Mouse (Mus musculus): Measurements from ENCODE around the gene Irf2bp1. TPM values are rescaled to one million over a fixed set of nuclear protein-coding genes. Genes with fewer than 3 reads are reported as not detected.

Gene Irf2bp1
- total RNA-seq, 2 experiments from 2014 or later: 18.2 to 20.5 TPM

GRCm38 (mm10) chr7:18987100-18987499 is 16.7 kb upstream of the Irf2bp1 start, which contains the start of gene Nanos2:
Gene Nanos2 (plus strand): TSS chr7:18987400.
- intact Hi-C loops (cut with DNase I): no loop called here
- no peak for TF ChIP-seq CTCF (IDR thresholded peaks at IDR 0.05)
- no peak for DNase-seq
- Histone ChIP-seq H3K4me3 (no peak within 1 kb of the TSS), H3K27ac (no peak within 1 kb of the TSS)

GRCm38 (mm10) chr7:18987747-18988146 is 16.1 kb upstream of the Irf2bp1 start:
- intact Hi-C loops (cut with DNase I): no loop called here
- TF ChIP-seq CTCF (IDR thresholded peaks at IDR 0.05): no peak
- no peak overlapping the region for H3K27ac ChIP-seq
- no peak for DNase-seq
- no peak overlapping the region for H3K4me3 ChIP-seq

DNA sequence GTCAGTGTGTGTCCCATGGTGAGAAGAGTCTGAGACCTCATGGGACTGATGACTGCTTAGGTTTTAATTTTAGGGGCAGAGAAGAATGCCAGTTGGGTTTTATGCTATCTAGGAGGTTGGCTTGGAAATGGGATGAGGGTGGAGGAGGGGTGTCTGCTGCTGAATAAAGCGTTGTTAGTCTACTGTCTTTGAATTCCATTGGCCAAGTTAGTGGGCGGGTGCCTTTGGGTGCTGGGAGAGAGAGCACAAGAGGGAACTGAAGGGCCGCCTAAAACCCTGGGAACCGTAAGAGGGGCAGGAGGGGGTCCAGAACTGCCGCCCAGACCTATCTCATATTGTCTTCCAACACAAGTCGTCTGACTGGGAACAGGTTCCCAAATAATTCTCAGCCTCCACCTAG is 15.1 kb upstream of the Irf2bp1 start:
- DNase-seq: no peak
- Histone ChIP-seq H3K4me3 (no peak overlapping the region), H3K27ac (no peak overlapping the region)
- intact Hi-C loops (cut with DNase I): no loop called here
- no peak for TF ChIP-seq CTCF (IDR thresholded peaks at IDR 0.05)

DNA sequence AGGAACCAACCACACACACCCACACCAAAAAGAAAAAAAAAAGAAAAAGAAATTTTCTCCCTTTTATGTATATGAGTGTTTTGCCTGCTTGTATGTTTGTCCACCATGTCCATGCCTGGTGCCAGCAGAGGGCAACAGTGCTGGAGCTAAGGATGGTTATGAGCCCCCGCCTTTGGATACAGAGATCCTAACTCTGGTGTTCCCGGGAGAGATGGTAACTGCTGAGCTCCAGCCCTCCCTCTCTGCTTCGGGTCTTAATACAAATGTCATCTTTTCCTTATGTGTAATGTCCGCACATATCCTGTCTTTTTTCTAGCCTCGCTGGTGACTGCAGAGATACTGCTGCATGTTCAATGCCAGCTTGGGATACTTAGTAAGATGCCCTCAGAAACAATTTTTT is 13.8 kb upstream of the Irf2bp1 start:
- peak overlapping the region; percentile 81; the same call in 1 of the 2 replicates for H3K27ac ChIP-seq
- DNase-seq: no peak
- intact Hi-C loops (cut with DNase I): loop anchor here (5.0 kb wide), 1 partner anchor 98 kb away; no protein-coding TSS in a partner anchor
- H3K4me3 ChIP-seq: peak overlapping the region; percentile 86
- TF ChIP-seq CTCF (IDR thresholded peaks at IDR 0.05): no peak

- Histone ChIP-seq H3K27ac (peak within 1 kb of the TSS; percentile 82), H3K4me3 (peak within 1 kb of the TSS; percentile 86)
- intact Hi-C loops (cut with DNase I): loop anchor here (5.0 kb wide), 1 partner anchor 98 kb away; no protein-coding TSS in a partner anchor
- no peak for TF ChIP-seq CTCF (IDR thresholded peaks at IDR 0.05)
- DNase-seq: peak; percentile 100
Observed at GRCm38 (mm10) chr7:18990601-18991295, 13.1 kb upstream of the Irf2bp1 start, which contains the start of gene Mypop. Gene Mypop (plus strand): TSS chr7:18991245.

DNA sequence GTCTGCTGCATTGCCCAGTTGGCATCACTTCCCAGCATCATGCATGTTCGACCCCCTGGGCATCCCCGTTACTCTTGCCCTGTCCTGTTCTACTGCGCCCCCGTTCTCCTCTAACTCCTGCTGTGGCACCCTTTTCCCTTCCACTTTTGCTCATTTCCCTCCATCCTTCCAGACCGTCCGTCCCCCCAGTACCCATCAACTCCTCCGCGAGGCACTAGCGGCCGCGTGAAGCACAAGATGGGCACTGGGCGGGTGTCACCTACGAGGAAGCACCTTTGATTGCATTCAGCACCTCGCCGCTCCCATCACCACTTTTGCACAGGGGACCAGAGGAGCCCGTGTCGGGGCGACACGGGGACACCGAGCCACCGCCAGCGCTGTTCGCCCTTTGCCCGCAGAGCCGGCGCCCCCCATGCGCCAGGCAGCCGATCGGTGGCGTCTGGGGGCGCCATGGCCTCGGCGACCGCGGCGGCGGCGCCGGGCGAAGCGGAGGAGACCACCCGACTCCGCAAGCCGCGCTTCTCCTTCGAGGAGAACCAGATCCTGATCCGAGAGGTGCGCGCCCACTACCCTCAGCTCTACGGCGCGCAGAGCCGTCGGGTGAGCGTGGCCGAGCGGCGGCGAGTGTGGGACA is 12.1 kb upstream of the Irf2bp1 start:
- TF ChIP-seq CTCF (IDR thresholded peaks at IDR 0.05): no peak
- Histone ChIP-seq H3K4me3 (peak overlapping the region; percentile 86), H3K27ac (peak overlapping the region; percentile 82)
- no peak for DNase-seq
- intact Hi-C loops (cut with DNase I): loop anchor here (5.0 kb wide), 1 partner anchor 99 kb away; no protein-coding TSS in a partner anchor

DNA sequence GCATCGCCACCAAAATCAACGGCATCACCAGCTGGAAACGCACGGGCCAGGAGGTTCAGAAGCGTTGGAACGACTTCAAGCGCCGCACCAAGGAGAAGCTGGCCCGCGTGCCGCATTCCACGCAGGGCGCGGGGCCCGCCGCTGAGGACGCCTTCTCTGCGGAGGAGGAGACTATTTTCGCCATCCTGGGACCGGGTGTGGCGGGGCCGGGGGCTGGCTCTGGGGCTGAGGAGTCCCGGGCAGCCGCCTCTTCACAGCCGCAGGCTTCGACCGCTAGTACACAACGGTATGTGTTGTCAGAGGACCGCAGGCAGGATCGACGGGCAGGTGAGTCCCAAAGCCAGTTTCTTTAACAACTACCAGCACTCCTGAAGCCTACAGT is 11.6 kb upstream of the Irf2bp1 start:
- TF ChIP-seq CTCF (IDR thresholded peaks at IDR 0.05): no peak
- intact Hi-C loops (cut with DNase I): loop anchor here (5.0 kb wide), 1 partner anchor 100 kb away; no protein-coding TSS in a partner anchor
- Histone ChIP-seq H3K27ac (peak overlapping the region; percentile 82), H3K4me3 (peak overlapping the region; percentile 86)
- peak; percentile 59 for DNase-seq

- 0 out of 2 replicates have a peak overlapping the region, but pooled peaks have one; percentile 82 for H3K27ac ChIP-seq
- TF ChIP-seq CTCF (IDR thresholded peaks at IDR 0.05): no peak
- no peak for DNase-seq
- peak overlapping the region; percentile 86; the same call in 1 of the 2 replicates for H3K4me3 ChIP-seq
- intact Hi-C loops (cut with DNase I): loop anchor here (5.0 kb wide), 1 partner anchor 101 kb away; no protein-coding TSS in a partner anchor
Observed at GRCm38 (mm10) chr7:18993036-18993435, 10.8 kb upstream of the Irf2bp1 start.

- intact Hi-C loops (cut with DNase I): no loop called here
- peak; percentile 15; the same call in 1 of the 2 replicates for TF ChIP-seq CTCF (IDR thresholded peaks at IDR 0.05)
- DNase-seq: no peak
- Histone ChIP-seq H3K27ac (no peak overlapping the region), H3K4me3 (no peak overlapping the region)
Observed at GRCm38 (mm10) chr7:18998835-18999234, 5.0 kb upstream of the Irf2bp1 start.

DNA sequence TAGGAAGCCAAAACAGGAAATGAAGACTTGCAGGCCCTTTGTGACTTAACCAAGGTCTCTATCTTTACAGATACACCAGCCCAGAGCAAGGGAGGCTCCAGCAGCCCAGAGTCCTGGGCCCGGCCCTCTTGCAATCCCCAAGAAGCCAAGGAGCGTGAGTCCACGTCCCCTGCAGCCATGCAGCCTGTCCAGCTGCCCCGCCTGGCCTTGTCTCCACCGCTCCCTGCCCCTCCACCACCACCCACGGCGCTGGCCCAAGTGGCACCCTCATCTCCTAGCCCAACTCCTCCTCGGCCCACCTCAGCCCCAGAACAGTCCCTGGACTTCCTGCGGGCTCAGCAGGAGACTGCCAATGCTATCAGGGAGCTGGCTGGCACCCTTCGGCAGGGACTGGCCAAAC is 3.4 kb upstream of the Irf2bp1 start:
- H3K27ac ChIP-seq: peak overlapping the region; percentile 91
- no peak for DNase-seq
- peak overlapping the region; percentile 63 for H3K4me3 ChIP-seq
- no peak for TF ChIP-seq CTCF (IDR thresholded peaks at IDR 0.05)
- intact Hi-C loops (cut with DNase I): no loop called here

- no peak for TF ChIP-seq CTCF (IDR thresholded peaks at IDR 0.05)
- DNase-seq: peak; percentile 72
- Histone ChIP-seq H3K27ac (peak overlapping the region; percentile 91), H3K4me3 (peak overlapping the region; percentile 63)
- intact Hi-C loops (cut with DNase I): no loop called here
Observed at GRCm38 (mm10) chr7:19001066-19001806, 2.6 kb upstream of the Irf2bp1 start.

- intact Hi-C loops (cut with DNase I): loop anchor here (2.0 kb wide), 1 partner anchor 105 kb away; no protein-coding TSS in a partner anchor
- H3K4me3 ChIP-seq: peak overlapping the region; percentile 77
Observed at GRCm38 (mm10) chr7:19001807-19002085, 2.1 kb upstream of the Irf2bp1 start.

More at GRCm38 (mm10) chr7:19001807-19002085, 2.1 kb upstream of the Irf2bp1 start:
- no peak for DNase-seq
- H3K27ac ChIP-seq: peak overlapping the region; percentile 91
- TF ChIP-seq CTCF (IDR thresholded peaks at IDR 0.05): no peak
